Mouse (Mus musculus) urinary bladder, postnatal 25 days (tissue): Measurements from ENCODE around the gene Ptpra.

ENCODE experiments used
- DNase-seq: peaks from one replicate; pipeline ENCODE4 v3.0.0; 2022; ENCODE audit warnings: low spot score

Ptpra gene

DNA sequence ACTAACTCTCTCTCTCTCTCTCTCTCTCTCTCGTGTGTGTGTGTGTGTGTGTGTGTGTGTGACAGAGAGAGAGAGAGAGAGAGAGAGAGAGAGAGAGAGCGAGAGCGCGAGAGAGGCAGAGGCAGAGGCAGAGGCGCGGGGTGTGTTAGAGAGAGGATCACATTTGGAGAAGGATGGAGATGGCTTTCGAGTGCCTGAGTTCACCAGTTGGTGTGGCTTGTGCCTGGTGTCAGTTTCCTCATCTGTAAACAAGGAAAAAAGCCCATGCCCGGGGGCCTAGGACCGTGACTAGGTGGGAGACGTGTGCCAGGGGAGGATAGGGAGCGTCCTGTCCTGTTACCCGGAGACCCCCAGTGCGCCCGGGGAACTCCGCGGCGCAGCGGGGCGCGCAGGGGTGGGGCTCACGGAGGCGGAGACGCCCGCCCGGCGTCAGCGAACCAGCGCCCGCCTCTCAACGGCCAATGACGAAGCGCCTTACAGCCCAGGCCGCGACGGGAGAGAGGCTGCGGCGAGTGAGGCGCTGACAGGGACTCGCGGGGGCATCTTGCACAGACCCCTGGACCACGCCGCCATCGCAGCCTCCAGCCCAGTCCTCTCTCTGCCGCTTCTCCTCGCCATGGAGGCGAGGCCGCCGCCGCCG is at the start of gene Ptpra:
Gene Ptpra, plus strand, starts transcription at position 485 of the 640 bp plus-strand sequence.
- peak; percentile 90 for DNase-seq

- DNase-seq: no peak
Measured at GRCm38 (mm10) chr2:130401891-130402290, 48.2 kb upstream of the Ptpra start.

DNA sequence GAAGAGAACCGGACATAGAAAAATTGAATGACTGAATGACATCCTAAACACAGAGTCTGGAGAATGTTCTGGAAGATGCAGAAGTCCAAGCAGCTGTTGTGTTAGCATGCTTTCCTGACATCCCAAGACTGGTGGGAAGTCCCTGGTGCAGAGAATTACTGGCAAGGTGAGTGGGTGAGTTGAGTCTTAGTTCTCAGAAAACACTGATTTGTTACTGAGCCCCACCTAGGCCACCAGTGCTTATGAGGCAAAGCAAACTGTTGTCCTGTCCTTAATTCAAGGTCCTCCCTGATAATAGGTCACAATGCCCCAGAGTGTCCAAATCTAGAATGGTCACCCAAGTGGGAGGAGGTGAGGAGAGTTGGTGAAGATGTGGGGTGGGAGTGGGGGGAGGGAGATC is 45.1 kb upstream of the Ptpra start, which contains the start of the genes Gm28372 and 1700020A23Rik:
Gene Gm28372, plus strand, starts transcription at position 301 of the 400 bp plus-strand sequence.
Gene 1700020A23Rik, plus strand, starts transcription at position 321 of the 400 bp plus-strand sequence.
- DNase-seq: no peak

DNA sequence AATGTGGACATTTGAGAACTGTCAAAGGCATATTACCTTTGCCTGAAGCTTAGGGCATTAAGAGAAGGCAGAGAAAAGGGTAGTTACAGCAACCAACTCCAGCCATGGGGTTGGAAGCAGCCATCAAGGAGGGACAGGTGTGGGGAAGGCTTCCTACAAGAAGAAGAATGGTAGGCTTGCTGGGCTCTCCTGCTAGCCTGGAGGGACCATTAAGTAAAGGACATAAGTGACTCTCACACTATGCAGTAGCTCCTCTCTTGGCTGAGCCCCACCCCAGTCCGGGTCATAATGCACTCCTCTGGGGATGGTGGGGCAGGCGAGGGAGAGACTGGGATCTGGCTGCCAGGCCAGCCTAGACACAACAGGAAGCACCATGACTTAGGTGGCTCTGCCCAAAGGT is 43.9 kb upstream of the Ptpra start, which contains the start of gene Tmem239:
Gene Tmem239, plus strand, starts transcription at position 301 of the 400 bp plus-strand sequence.
- DNase-seq: no peak

GRCm38 (mm10) chr2:130408194-130408593 is 41.9 kb upstream of the Ptpra start:
- DNase-seq: no peak

DNA sequence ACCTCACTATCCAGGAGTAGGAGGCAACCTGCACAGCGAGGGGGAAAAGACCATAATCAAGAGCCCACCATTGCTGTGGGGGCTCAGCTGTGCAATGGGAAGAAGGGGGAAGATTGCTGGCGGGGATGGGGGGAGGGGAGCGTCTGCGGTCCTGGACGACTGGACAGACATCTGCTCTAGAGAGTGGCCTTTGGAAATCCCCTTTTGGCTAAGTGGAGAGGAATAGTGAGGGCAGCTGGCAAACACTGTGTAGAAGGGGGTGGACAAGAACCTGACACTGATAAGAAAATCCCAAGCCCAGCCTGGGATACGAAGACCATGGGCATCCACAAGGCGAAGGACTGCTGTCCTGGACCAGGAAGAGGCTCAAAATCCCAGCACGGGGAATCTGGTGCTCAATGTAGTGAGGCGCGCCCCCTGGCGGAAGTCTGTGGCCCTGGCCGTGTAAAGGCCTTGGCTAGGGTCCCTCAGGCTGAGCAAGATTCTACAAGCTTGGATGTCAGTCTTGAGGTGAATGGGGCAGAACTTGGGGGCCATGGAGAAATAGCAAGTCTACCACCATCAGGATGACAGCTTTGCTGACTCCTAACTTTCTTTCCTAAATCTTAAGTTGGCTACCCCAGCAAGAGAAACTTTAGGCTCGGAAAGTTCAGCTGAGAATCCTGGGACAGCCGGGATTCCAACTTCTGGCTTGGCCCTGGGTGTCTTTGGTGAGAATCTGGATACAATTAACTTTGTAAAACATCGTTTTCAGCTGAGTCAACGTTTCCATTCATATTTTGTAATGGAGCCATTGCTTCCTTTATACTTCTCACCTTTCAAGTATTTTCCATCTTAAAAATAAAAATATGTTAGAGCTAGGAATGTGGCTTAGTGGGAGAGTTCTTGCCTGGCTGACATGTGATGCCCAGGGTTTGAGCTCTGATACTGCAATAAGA is 38.3 kb upstream of the Ptpra start:
- DNase-seq: peak; percentile 88

GRCm38 (mm10) chr2:130412775-130413174 is 37.3 kb upstream of the Ptpra start:
- no peak for DNase-seq

GRCm38 (mm10) chr2:130414094-130414856 is 35.8 kb upstream of the Ptpra start:
- DNase-seq: no peak

- DNase-seq: no peak
Measured at GRCm38 (mm10) chr2:130421781-130422620, 28.1 kb upstream of the Ptpra start.

DNA sequence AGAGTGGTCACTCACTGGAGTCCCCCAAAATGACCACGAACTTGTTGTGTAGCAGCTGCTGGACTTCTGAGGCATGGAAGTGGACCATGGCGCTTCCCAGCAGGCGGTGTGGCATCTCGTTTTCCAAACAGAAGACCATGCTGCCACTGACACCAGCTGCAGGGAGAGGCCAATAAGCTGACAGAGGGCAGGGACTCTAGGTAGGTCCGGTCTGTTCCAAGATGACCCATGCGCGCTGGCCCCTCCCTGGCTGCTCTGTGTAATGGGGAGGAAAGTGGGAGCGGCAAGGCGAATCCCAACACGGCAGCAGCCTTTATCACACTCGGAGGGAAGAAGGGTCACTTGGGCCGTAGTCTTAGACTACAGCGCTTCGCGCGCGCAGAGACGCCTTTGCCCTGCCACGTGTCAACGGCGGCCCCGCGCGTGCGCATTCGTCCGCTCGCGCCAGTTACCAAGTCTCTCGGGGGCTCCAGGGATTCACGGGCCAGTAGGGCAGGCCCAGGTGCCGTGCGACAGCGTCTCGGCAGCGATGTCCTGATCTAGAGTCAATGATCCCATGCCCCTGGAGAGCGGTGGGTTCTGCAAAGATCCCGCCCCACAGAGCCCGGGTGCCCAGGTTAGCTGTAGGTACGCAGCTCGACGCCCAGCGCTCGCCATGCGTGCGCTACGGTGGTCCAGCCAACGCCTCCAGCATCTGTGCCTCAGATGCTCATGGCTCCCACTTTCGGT is 26.5 kb upstream of the Ptpra start:
- DNase-seq: peak; percentile 75

- DNase-seq: peak; percentile 91
Measured at GRCm38 (mm10) chr2:130424126-130424853, 25.8 kb upstream of the Ptpra start, which contains the start of the genes Vps16 and Pced1a. Gene Vps16, plus strand, starts transcription at chr2:130424339. Gene Pced1a, minus strand, starts transcription at chr2:130424701.

GRCm38 (mm10) chr2:130425112-130425511 is 25.0 kb upstream of the Ptpra start:
- DNase-seq: no peak

DNA sequence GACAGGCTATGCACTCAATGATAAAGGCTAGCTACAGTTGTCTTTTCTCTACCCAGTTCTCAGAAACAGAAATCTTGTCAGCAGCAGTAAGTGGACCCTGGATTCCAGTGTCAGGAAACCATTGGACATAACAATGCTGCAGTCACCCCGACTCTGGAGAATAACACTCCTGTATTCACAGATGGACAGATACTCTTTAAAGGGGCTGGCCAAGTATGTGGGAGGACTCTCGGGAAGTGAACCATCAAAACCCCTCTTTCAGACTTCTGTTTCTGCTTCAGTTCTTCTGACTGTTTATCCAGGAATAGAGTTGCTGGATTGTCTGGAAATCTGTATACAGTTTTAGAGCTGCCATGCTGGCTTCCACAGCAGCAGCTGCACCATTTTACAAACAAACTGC is 20.2 kb upstream of the Ptpra start:
- no peak for DNase-seq

DNA sequence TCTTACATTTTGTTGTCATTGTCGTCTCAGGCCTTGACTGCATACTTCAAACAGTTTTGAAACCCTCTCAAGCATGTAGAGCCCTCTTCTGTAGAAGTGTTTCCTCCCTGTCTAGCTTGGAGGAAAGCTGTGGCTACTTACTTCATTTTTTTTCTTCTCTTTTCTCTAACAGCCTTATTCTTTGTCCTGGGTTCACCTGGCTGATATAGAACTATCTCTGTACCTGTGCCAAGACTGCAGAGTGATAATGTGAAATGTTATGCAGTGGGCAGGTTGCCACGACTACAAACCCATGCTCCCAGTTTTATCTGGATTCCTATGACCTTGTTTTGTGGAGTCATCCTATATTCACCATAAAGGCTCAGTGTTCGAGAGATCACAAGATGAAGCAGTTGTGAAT is 19.6 kb upstream of the Ptpra start:
- no peak for DNase-seq

- no peak for DNase-seq
Measured at GRCm38 (mm10) chr2:130432157-130432556, 17.9 kb upstream of the Ptpra start.

- no peak for DNase-seq
Measured at GRCm38 (mm10) chr2:130433152-130433551, 16.9 kb upstream of the Ptpra start.

DNA sequence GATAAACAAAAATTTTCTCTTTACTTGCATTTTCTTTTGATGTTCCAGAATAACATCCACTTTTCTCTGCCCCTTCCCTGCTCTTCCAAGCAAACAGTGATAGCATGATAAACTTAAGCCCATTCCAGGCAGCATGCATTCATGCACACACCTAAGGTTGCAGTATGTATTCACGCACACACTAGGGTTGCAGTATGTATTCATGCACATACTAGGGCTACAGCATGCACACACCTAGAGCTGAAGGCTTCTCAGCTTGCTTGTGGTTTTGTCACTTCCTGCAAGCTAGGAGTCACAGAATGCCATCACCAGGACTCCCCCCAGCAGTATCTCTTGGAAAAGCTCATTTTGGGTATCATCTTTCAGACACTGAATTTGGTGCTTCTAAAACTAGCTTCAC is 13.3 kb upstream of the Ptpra start:
- no peak for DNase-seq

GRCm38 (mm10) chr2:130438861-130439260 is 11.2 kb upstream of the Ptpra start:
- DNase-seq: no peak

DNA sequence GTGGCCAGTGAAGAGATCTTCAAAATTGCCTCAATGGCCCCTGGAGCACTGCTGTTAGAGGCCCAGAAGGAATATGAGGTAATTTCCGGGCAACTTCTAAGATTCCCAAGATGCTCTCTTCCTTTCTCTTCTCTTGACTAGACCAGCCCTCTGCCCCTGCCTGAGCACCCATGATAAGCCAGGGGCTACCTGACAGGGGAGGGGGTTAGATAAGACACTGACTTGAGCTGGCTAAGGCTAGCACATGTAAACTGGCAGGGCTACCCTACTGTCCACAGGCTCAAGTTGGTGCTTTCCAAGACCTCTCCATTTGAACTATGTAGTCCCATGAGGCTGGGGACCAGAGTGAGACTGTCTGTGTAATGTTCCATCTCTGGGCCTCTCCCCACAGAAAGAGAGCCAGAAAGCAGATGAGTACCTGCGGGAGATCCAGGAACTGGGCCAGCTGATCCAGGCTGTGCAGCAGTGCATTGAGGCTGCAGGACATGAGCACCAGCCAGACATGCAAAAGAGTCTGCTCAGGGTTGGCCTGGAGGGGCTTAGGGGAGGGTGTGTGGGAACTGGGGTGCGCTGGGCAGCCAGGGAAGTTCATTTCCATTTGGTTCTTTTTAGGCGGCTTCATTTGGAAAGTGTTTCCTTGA is 10.1 kb upstream of the Ptpra start:
- DNase-seq: no peak
